Mouse (Mus musculus): ENCODE results near the gene Ptch2. TPM values are rescaled to one million over a fixed set of nuclear protein-coding genes. Genes with fewer than 3 reads are reported as not detected.

Gene Ptch2
- polyA plus RNA-seq, 1 experiment from 2014 or later = 10.4 TPM

DNA sequence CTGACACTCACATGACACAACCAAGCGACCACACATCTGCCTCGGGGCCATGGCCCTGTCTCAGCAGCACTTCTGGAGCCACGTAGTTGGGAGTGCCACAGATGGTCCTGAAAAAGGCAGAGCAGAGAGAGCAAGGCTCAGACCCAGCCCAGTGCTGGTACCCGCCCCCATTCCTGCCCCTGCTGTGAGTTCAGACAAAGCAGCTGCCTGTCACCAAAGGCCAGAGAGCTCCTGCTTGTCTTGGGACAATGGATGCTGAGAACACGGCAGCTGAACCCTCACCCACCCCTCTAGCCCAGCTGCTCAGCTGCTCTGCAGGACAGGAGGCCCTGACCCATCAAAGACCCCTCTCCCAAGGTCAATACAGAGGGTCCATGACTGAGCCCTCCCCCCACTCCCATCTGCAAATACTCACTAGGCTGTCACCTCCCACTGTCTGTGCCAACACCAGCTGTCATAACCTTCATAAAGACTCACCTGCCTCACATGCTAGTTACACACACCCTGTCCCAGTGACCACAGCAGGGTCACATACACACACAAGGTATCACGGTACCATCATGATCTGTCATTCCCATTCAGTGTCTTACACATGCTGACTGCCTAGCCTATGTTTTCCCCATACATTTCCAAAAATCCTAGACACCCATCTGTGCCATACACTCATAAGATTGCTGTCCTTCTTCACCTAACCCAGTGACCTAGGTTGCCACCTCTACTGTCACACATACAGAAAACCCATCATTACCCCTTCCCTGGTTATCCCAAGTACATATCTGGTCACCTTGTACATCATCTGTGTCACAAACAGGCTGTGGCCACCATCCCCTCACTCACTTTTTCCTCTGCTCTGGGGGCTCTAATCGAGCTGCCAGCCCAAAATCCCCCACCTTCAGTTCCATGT, 36.3 kb downstream of the Ptch2 start:
- Histone ChIP-seq H3K27me3 (peaks cover 29% of the 10 kb centered on the region), H3K36me3 (peaks cover 6% of the 10 kb centered on the region; the same call in 1 of the 2 replicates), H3K4me1 (peaks cover 17% of the 10 kb centered on the region; the same call in 1 of the 2 replicates), H3K27ac (no peak overlapping the region), H3K9me3 (no peaks in the 10 kb centered on the region), H3K4me3 (peak overlapping the region; percentile 87), H3K9ac (no peak overlapping the region), H3K4me2 (replicated peaks) (peak overlapping the region; percentile 96)
- 16% methylated on average over 7 of the region's 7 CpGs for WGBS
- ATAC-seq (ENCODE audit: insufficient number of reproducible peaks, insufficient read depth, low FRiP score, low TSS enrichment) = peak; percentile 36; the same call in 1 of the 2 replicates

DNA sequence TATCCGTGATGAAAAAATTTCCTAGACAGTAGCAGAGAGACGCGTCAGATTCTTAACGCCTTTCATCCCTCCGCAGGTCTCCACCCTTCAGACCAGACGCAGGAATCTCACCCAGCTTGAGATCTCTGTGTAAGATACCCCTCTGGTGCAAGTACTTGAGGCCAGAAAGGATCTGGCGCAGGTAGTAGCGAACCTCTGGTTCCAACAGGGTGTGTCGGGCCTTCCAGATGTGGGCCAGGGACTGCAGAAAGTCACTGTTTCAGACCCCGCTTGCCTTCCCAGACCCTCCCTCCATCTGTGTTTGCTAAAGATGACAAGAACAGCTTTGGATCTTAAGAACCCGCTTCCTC, 36.9 kb downstream of the Ptch2 start:
- H3K9me3 ChIP-seq = no peaks in the 10 kb centered on the region
- peak overlapping the region; percentile 96 for H3K4me2 ChIP-seq (replicated peaks)
- peaks cover 29% of the 10 kb centered on the region for H3K27me3 ChIP-seq
- H3K4me3 ChIP-seq = peak overlapping the region; percentile 87
- ATAC-seq (ENCODE audit: insufficient number of reproducible peaks, insufficient read depth, low FRiP score, low TSS enrichment) = no peak
- H3K9ac ChIP-seq = peak overlapping the region; percentile 78
- no peak overlapping the region for H3K27ac ChIP-seq
- H3K36me3 ChIP-seq = peaks cover 6% of the 10 kb centered on the region; the same call in 1 of the 2 replicates
- H3K4me1 ChIP-seq = peaks cover 17% of the 10 kb centered on the region; the same call in 1 of the 2 replicates
- WGBS = 9% methylated on average over 11 of the region's 11 CpGs

DNA sequence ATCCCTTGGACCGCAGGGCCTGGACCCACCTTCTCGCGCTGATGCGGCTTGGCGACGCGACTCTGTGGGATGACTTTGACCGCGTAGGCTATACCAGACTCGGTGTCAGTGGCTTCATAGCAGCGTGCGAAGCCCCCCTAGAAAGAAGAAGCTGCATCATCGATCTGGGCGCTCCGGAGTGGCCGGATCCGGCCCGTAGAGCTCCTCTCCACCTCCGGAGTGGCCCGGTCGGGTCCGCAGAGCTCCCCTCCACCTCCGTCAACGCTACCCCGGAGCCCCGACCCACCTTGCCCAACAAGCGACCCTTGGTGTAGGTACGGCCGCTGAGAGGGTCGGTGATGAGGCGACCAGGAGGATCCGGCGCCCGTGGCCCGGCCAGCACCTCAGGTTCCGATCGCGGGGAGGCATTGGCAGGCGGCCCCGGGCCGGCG, 37.5 kb downstream of the Ptch2 start:
- H3K4me1 ChIP-seq = peaks cover 17% of the 10 kb centered on the region; the same call in 1 of the 2 replicates
- no peaks in the 10 kb centered on the region for H3K9me3 ChIP-seq
- peaks cover 29% of the 10 kb centered on the region for H3K27me3 ChIP-seq
- ATAC-seq (ENCODE audit: insufficient number of reproducible peaks, insufficient read depth, low FRiP score, low TSS enrichment) = peak; percentile 50
- no peak overlapping the region for H3K27ac ChIP-seq
- peak overlapping the region; percentile 87 for H3K4me3 ChIP-seq
- WGBS = under 1% methylated on average over 42 of the region's 42 CpGs
- H3K4me2 ChIP-seq (replicated peaks) = peak overlapping the region; percentile 96
- H3K36me3 ChIP-seq = peaks cover 6% of the 10 kb centered on the region; the same call in 1 of the 2 replicates
- H3K9ac ChIP-seq = peak overlapping the region; percentile 78

DNA sequence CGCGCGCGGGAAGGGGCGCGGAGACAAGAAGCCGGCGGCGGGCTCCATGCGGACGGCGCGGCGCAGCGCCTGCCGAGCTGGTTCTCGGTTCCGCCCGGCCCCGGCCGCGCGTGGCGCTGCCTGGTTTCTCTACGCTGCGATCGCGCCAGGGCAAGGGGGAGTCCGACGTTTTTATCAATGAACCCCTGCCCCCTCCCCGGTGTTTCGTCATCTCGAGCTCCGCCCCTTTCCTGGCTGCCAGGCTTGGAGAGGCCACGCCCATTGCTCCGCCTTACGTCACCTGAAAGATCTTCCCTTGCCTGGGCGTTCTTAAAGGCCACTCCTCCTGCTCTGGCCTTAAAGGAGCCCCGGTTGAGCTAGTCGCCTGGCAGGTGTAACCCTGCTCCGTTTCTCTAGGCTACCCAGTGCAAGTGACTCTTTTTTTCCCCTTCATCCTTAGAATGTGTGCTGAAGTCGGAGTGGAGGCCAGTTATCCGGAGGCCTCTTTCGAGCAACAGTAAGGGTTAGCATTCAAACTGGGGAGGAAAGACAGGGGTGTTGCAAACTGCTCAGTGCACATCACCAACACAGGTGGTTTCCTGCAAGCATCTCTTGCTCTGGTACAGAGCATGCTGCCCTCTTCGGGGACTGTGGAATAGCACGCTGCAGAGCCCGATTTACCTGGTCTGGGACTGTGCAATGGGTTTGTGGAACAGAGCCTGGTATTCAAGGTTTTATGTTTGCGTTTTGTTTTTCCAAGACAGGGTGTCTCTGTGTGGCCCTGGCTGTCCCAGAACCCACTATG, 38.1 kb downstream of the Ptch2 start, which contains the start of gene Plk3:
Plk3 (minus strand) TSS at position 147 of the 784 bp plus-strand sequence.
- 3% methylated on average over 37 of the region's 48 CpGs for WGBS

DNA sequence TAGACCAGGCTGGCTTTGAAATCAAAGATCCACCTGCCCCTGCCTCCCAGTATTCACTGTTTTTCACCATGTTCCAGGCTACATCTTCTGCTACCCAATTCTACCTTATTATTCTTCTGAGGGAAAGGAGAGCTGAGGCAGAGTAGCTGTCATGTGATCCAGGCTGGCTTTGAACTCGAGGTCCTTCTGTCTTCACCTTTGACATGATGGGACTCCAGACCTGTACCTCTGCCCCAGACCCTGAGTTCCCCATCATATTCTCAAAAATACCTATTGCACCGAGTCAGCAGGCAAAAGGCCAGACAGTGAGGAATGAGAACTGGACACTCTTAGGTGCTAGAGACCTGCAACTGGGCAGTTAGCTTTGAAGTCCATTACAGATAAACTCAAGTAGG, 38.7 kb downstream of the Ptch2 start:
- no peak overlapping the region for H3K27ac ChIP-seq
- no peaks in the 10 kb centered on the region for H3K9me3 ChIP-seq
- no peak overlapping the region; the same call in 1 of the 2 replicates for H3K9ac ChIP-seq
- ATAC-seq (ENCODE audit: insufficient number of reproducible peaks, insufficient read depth, low FRiP score, low TSS enrichment) = no peak
- peaks cover 17% of the 10 kb centered on the region; the same call in 1 of the 2 replicates for H3K4me1 ChIP-seq
- H3K4me3 ChIP-seq = no peak overlapping the region; the same call in 1 of the 2 replicates
- 29% methylated on average over 2 of the region's 2 CpGs for WGBS
- H3K27me3 ChIP-seq = peaks cover 29% of the 10 kb centered on the region
- H3K36me3 ChIP-seq = no peaks in the 10 kb centered on the region
- H3K4me2 ChIP-seq (replicated peaks) = peak overlapping the region; percentile 96; the same call in 1 of the 2 replicates

More for the DNA sequence above, 38.1 kb downstream of the Ptch2 start, which contains the start of gene Plk3:
- Histone ChIP-seq H3K27me3 (peaks cover 29% of the 10 kb centered on the region), H3K4me2 (replicated peaks) (peak within 1 kb of the TSS; percentile 96), H3K27ac (no peak within 1 kb of the TSS), H3K9me3 (no peaks in the 10 kb centered on the region), H3K4me3 (peak within 1 kb of the TSS; percentile 87), H3K4me1 (peaks cover 17% of the 10 kb centered on the region; the same call in 1 of the 2 replicates), H3K36me3 (peaks cover 1% of the 10 kb centered on the region; the same call in 1 of the 2 replicates), H3K9ac (peak within 1 kb of the TSS; percentile 78)
- peak; percentile 78 for ATAC-seq (ENCODE audit: insufficient number of reproducible peaks, insufficient read depth, low FRiP score, low TSS enrichment)

DNA sequence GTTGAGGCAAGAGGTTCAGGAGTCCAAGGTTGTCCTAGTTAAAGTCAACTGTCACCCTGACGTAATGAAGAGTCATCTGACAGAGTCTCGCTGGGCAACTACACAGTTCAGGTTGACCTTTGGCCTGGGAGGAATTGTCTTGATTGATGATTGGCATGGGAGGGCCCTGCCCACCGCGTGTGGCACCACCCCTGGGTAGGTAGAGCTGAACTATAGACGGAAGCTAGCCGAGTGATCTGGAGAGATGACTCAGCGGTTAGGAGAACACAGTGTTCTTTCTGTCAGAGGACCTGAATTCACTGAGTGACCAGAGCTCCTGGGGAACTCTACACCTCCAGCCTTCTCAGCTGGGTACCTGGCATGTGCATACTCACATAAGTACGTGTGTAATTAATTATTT, 40.2 kb downstream of the Ptch2 start:
- H3K9ac ChIP-seq = no peak overlapping the region
- no peaks in the 10 kb centered on the region for H3K36me3 ChIP-seq
- peaks cover 17% of the 10 kb centered on the region; the same call in 1 of the 2 replicates for H3K4me1 ChIP-seq
- H3K27ac ChIP-seq = no peak overlapping the region
- H3K9me3 ChIP-seq = no peaks in the 10 kb centered on the region
- no peak overlapping the region for H3K4me3 ChIP-seq
- H3K4me2 ChIP-seq (replicated peaks) = no peak overlapping the region
- ATAC-seq (ENCODE audit: insufficient number of reproducible peaks, insufficient read depth, low FRiP score, low TSS enrichment) = no peak
- WGBS = 19% methylated on average over 8 of the region's 8 CpGs
- peaks cover 25% of the 10 kb centered on the region for H3K27me3 ChIP-seq

DNA sequence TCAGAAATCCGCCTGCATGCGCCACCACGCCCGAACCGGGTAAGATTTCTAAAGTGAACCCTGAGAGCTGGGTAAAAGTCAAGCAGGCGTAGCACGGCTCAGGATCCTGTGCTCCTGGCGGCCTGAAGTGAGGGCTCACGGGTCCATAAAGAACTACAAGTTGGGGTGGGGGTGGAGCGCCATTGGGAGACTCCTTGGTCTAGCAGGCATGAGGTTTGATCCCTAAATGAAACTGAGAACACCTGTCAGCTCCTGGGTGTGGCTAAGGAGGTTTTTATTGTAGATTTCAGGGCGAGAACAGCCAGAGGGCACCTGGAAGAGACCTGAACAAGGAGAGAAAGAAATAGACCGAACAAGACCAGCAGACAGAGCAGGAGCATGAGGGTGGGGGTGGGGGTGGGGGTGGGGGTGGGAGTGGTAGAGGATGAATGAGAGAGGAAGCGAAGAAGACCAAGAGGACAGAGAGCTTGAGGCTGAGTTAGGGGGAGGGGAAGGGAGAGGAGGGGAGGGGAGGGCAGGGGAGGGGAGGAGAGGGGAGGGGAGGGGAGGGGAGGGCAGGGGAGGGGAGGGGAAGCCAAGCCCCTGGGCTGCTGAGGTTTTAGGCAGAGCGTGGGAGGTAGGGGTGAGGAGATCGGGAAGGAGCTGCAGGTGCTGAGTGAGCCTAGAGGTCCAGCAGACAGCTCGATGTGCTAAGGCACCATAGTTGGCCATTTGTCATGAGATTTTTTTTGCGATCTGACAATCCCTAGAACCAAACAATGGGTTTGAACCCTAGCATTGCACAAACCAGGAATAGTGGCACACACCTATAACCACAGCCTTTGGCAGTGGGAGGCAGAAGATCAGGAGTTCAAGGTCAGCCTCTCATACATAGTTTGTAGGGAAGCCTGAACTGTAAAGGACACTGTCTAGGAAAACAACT, 42.7 kb downstream of the Ptch2 start:
- H3K4me3 ChIP-seq = no peak overlapping the region
- H3K4me1 ChIP-seq = peaks cover 7% of the 10 kb centered on the region; the same call in 1 of the 2 replicates
- no peaks in the 10 kb centered on the region for H3K36me3 ChIP-seq
- ATAC-seq (ENCODE audit: insufficient number of reproducible peaks, insufficient read depth, low FRiP score, low TSS enrichment) = no peak
- 69% methylated on average over 16 of the region's 17 CpGs for WGBS
- H3K9me3 ChIP-seq = no peaks in the 10 kb centered on the region
- no peak overlapping the region for H3K9ac ChIP-seq
- no peaks in the 10 kb centered on the region; the same call in 1 of the 2 replicates for H3K27me3 ChIP-seq
- H3K27ac ChIP-seq = no peak overlapping the region
- H3K4me2 ChIP-seq (replicated peaks) = no peak overlapping the region

DNA sequence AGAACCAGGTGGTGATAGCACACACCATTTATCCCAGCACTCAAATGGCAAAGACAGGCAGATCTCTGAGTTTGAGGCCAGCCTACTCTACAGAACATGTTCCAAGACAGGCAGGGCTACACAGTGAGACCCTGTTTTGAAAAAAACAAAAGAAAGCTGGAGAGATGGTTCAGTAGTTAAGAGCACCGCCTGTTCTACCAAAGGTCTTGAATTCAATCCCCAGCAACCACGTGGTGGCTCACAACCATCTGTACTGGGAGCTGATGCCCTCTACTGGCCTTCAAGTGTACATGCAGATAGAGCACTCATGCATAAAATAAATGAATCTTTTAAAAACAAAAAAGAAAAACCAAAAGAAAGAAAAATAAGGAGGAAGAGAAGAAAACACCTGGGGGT, 43.3 kb downstream of the Ptch2 start:
- Histone ChIP-seq H3K36me3 (no peaks in the 10 kb centered on the region), H3K4me3 (no peak overlapping the region), H3K9ac (no peak overlapping the region), H3K4me2 (replicated peaks) (no peak overlapping the region), H3K27ac (no peak overlapping the region), H3K9me3 (no peaks in the 10 kb centered on the region), H3K27me3 (no peaks in the 10 kb centered on the region), H3K4me1 (peaks cover 5% of the 10 kb centered on the region; the same call in 1 of the 2 replicates)
- 2% methylated on average over 2 of the region's 2 CpGs for WGBS
- no peak for ATAC-seq (ENCODE audit: insufficient number of reproducible peaks, insufficient read depth, low FRiP score, low TSS enrichment)

DNA sequence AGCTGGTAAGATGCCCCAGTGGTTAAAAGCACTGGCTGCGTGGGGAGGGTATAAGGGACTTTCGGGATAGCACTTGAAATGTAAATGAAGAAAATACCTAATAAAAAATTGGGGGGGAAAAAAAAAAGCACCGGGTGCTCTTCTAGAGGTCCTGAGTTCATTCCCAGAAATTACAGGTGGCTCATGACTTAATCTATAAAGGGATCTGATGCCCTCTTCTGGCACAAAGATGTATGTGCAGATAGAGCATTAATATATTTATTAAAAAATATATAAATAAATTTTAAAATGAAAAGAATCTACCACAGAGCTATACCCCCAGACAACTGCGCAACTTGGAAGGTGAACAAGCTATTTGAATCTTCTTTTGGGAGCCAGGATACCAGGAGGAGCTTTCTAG, 44.7 kb downstream of the Ptch2 start:
- no peak for ATAC-seq (ENCODE audit: insufficient number of reproducible peaks, insufficient read depth, low FRiP score, low TSS enrichment)
- no peak overlapping the region for H3K4me3 ChIP-seq
- H3K9ac ChIP-seq = no peak overlapping the region

DNA sequence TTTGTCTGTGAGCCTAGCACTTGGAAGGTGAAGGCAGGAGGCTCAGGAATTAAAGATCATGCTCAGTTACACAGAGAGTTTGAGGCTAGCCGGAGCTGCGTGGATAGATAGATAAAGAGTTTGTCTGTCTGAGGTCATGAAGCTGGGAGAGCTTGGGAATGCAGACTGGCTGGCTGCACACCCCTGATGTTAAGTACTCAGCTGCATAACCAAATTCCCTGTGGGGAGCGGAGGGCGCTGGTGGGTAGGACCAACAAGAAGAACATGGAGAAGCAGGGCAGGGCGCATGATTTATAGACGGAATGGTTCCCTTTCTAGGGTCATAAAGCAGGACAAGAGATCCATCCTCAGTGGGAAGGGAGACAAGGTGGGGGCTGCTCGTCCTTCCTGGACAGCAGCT, 47.1 kb downstream of the Ptch2 start:
- Histone ChIP-seq H3K9me3 (no peaks in the 10 kb centered on the region), H3K27ac (no peak overlapping the region), H3K4me2 (replicated peaks) (no peak overlapping the region), H3K4me1 (peaks cover 3% of the 10 kb centered on the region; the same call in 1 of the 2 replicates), H3K27me3 (no peaks in the 10 kb centered on the region), H3K4me3 (no peak overlapping the region), H3K36me3 (no peaks in the 10 kb centered on the region), H3K9ac (no peak overlapping the region; the same call in 1 of the 2 replicates)
- WGBS = 70% methylated on average over 7 of the region's 7 CpGs
- no peak for ATAC-seq (ENCODE audit: insufficient number of reproducible peaks, insufficient read depth, low FRiP score, low TSS enrichment)

More for the DNA sequence above, 44.7 kb downstream of the Ptch2 start:
- 35% methylated on average over 4 of the region's 4 CpGs for WGBS
- H3K27me3 ChIP-seq = no peaks in the 10 kb centered on the region
- H3K27ac ChIP-seq = no peak overlapping the region
- H3K4me2 ChIP-seq (replicated peaks) = no peak overlapping the region
- H3K4me1 ChIP-seq = peaks cover 3% of the 10 kb centered on the region; the same call in 1 of the 2 replicates
- no peaks in the 10 kb centered on the region for H3K9me3 ChIP-seq
- no peaks in the 10 kb centered on the region for H3K36me3 ChIP-seq
